Mouse (Mus musculus) hindbrain, embryonic 11.5 days (tissue): ENCODE results near the gene Usp2. TPM values are rescaled to one million over a fixed set of nuclear protein-coding genes. Genes with fewer than 3 reads are reported as not detected.

Experiments
- ATAC-seq: fragments of 200-750 bp; cut with Nextera tagmentation; 2 replicates; pipeline ENCODE4 v1.8.0; 2017; ENCODE audit warnings: mild to moderate bottlenecking, moderate TSS enrichment, moderate library complexity; ENCODE audit not compliant: low FRiP score
- DNase-seq: peaks from one replicate; pipeline ENCODE4 v3.0.0-alpha.2; 2015; ENCODE audit warnings: low spot score
- H3K27ac ChIP-seq: fragments of 300-500 bp; sonication (generic); 2 replicates; pipeline ENCODE4 v1.5.1; 2014; ENCODE audit warnings: mild to moderate bottlenecking, low read depth, low read length
- H3K27me3 ChIP-seq: fragments of 300-500 bp; sonication (generic); 2 replicates; pipeline ENCODE4 v1.6.1; 2014; ENCODE audit warnings: mild to moderate bottlenecking, low read length, moderate library complexity, mixed read lengths; ENCODE audit not compliant: control insufficient read depth, insufficient read depth
- H3K36me3 ChIP-seq: fragments of 300-500 bp; sonication (generic); 2 replicates; pipeline ENCODE4 v1.6.1; 2014; ENCODE audit warnings: mild to moderate bottlenecking, low read length, moderate library complexity, mixed read lengths; ENCODE audit not compliant: control insufficient read depth, insufficient read depth
- H3K4me1 ChIP-seq: fragments of 300-500 bp; sonication (generic); replicated peaks from 2 replicates; pipeline ENCODE4 v1.6.1; 2014; ENCODE audit warnings: low read length, mixed read lengths; ENCODE audit not compliant: control insufficient read depth, insufficient read depth
- H3K4me2 ChIP-seq: fragments of 300-500 bp; sonication (generic); replicated peaks from 2 replicates; pipeline ENCODE4 v1.6.1; 2014; ENCODE audit warnings: mild to moderate bottlenecking, low read depth, low read length
- H3K4me3 ChIP-seq: fragments of 300-500 bp; sonication (generic); 2 replicates; pipeline ENCODE4 v1.5.1; 2014; ENCODE audit warnings: low read depth, low read length
- H3K9ac ChIP-seq: fragments of 300-500 bp; sonication (generic); 2 replicates; pipeline ENCODE4 v1.6.1; 2014; ENCODE audit warnings: low read depth, low read length
- H3K9me3 ChIP-seq: fragments of 300-500 bp; sonication (generic); 2 replicates; pipeline ENCODE4 v1.6.1; 2016; ENCODE audit warnings: low read length; ENCODE audit not compliant: control insufficient read depth
- WGBS: fragments of 180-500 bp; shearing (Covaris S2); extraction: QIAGEN DNeasy Blood & Tissue Kit; methylation state at CpG from one replicate; pipeline ENCODE4 v1.1.7; 2014; 5-methylcytosine and 5-hydroxymethylcytosine counted together
- polyA plus RNA-seq: library from polyadenylated mRNA; unstranded; fragments of >200 nt; fragmentation: Nextera tagmentation; extraction: Ambion mirVana; gene quantifications from 2 replicates; pipeline ENCODE4 v1.2.1, GENCODE M21; 2014

The Usp2 gene
- polyA plus RNA-seq, 1 experiment from 2014 or later: 13.9 TPM

- Histone ChIP-seq H3K27ac (no peak overlapping the region), H3K9me3 (no peaks in the 10 kb centered on the region), H3K36me3 (no peaks in the 10 kb centered on the region), H3K4me1 (peaks cover 11% of the 10 kb centered on the region), H3K9ac (no peak overlapping the region), H3K27me3 (no peaks in the 10 kb centered on the region), H3K4me2 (no peak overlapping the region), H3K4me3 (no peak overlapping the region)
- ATAC-seq (no peak), DNase-seq (peak; percentile 78)
- WGBS: 12% methylated on average over 5 of the region's 5 CpGs
Observed at GRCm38 (mm10) chr9:44076764-44077120, 9.9 kb downstream of the Usp2 start.

- Histone ChIP-seq H3K4me2 (no peak overlapping the region), H3K9me3 (no peaks in the 10 kb centered on the region), H3K4me3 (no peak overlapping the region), H3K27me3 (no peaks in the 10 kb centered on the region), H3K27ac (no peak overlapping the region), H3K36me3 (no peaks in the 10 kb centered on the region), H3K9ac (no peak overlapping the region), H3K4me1 (peaks cover 6% of the 10 kb centered on the region)
- 85% methylated on average over 11 of the region's 11 CpGs for WGBS
- no peak for DNase-seq
- ATAC-seq: no peak
Observed at GRCm38 (mm10) chr9:44077266-44077910, 10.6 kb downstream of the Usp2 start.

- Histone ChIP-seq H3K9ac (no peak overlapping the region), H3K4me2 (no peak overlapping the region), H3K27ac (no peak overlapping the region), H3K4me3 (no peak overlapping the region), H3K36me3 (no peaks in the 10 kb centered on the region), H3K9me3 (no peaks in the 10 kb centered on the region), H3K4me1 (peaks cover 3% of the 10 kb centered on the region), H3K27me3 (0 out of 2 replicates have a peak, but pooled peaks cover 2% of the 10 kb centered on the region)
- ATAC-seq: no peak
- no peak for DNase-seq
- 83% methylated on average over 10 of the region's 10 CpGs for WGBS
Observed at GRCm38 (mm10) chr9:44078136-44078797, 11.4 kb downstream of the Usp2 start.

- no peak overlapping the region for H3K27ac ChIP-seq
- H3K4me2 ChIP-seq: no peak overlapping the region
- WGBS: 57% methylated on average over 14 of the region's 16 CpGs
- no peak overlapping the region for H3K4me3 ChIP-seq
- H3K9ac ChIP-seq: no peak overlapping the region
- H3K36me3 ChIP-seq: no peaks in the 10 kb centered on the region
- peaks cover 10% of the 10 kb centered on the region for H3K27me3 ChIP-seq
- H3K9me3 ChIP-seq: no peaks in the 10 kb centered on the region
- H3K4me1 ChIP-seq: 0 out of 2 replicates have a peak, but pooled peaks cover 2% of the 10 kb centered on the region
- DNase-seq (no peak), ATAC-seq (no peak)
Observed at GRCm38 (mm10) chr9:44078955-44079756, 12.3 kb downstream of the Usp2 start.

DNA sequence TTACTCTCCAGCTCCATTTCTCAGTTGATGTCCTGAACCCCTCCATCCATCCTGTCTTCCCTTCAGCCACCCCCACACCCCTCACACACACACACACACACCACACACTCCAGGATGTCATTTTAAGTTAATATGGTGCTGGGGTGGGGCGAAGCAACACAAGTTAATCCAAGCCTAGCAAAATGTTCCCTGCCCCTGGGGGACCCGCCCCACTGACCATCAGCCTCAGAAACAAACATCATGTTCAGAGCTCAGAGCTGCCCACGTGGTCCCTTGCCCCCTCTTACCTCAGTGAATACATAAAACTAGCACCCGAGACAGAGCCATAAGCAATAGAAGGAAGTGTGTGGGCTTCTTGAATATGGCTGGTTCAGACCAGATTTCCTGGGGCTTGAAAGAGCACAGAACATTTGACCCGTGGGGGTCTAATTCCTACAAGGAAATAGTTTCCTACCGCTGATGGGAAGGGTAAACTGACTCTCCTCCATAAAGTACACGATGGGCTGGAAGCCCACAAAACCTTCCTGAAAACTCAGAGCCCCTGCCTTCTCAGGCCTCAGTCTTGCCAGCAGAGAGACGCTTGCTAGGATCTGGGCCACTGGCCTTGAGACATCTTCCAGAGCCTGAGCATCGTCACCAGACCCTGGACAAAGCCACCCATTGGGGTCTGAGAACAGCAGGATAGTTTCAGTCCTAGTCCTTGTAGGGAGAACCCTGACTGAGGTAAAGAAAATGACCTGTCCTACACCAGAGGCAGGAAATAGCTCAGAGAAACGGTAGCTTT is 13.4 kb downstream of the Usp2 start:
- Histone ChIP-seq H3K36me3 (no peaks in the 10 kb centered on the region), H3K4me2 (no peak overlapping the region), H3K27me3 (peaks cover 10% of the 10 kb centered on the region), H3K27ac (no peak overlapping the region), H3K9ac (no peak overlapping the region), H3K9me3 (no peaks in the 10 kb centered on the region), H3K4me1 (peaks cover 3% of the 10 kb centered on the region; the same call in 1 of the 2 replicates), H3K4me3 (no peak overlapping the region)
- DNase-seq: no peak
- ATAC-seq: no peak
- WGBS: 73% methylated on average over 10 of the region's 10 CpGs

DNA sequence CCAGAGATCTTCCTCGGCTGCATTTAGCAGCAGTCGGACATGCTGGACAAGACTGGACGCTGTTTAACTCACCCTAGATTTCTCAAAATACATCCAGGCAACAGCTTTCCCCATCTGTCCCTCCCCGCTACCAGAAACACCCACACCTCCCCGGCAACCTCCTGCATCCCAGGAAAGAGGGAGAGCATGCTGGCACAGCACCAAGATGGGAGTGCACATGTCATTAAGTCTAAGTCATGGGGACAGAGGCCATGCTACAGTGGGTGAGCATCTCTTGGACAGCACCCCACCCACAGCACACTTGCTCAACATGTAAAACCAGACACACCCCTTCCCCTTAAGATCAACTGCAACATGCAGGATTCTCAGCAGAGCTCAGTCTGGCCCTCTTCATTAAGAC is 14.1 kb downstream of the Usp2 start:
- 86% methylated on average over 5 of the region's 5 CpGs for WGBS
- peaks cover 17% of the 10 kb centered on the region for H3K27me3 ChIP-seq
- H3K9ac ChIP-seq: no peak overlapping the region

GRCm38 (mm10) chr9:44081581-44081980 is 14.8 kb downstream of the Usp2 start:
- 81% methylated on average over 5 of the region's 5 CpGs for WGBS
- Histone ChIP-seq H3K36me3 (no peaks in the 10 kb centered on the region), H3K27me3 (peaks cover 23% of the 10 kb centered on the region), H3K27ac (no peak overlapping the region), H3K9ac (no peak overlapping the region), H3K9me3 (no peaks in the 10 kb centered on the region), H3K4me1 (peaks cover 5% of the 10 kb centered on the region; the same call in 1 of the 2 replicates), H3K4me3 (no peak overlapping the region), H3K4me2 (no peak overlapping the region)
- DNase-seq: no peak
- no peak for ATAC-seq

More for the DNA sequence above, 14.1 kb downstream of the Usp2 start:
- H3K4me3 ChIP-seq: no peak overlapping the region
- no peak for DNase-seq
- ATAC-seq: no peak
- peaks cover 7% of the 10 kb centered on the region; the same call in 1 of the 2 replicates for H3K4me1 ChIP-seq
- no peaks in the 10 kb centered on the region for H3K36me3 ChIP-seq
- H3K27ac ChIP-seq: no peak overlapping the region
- H3K4me2 ChIP-seq: no peak overlapping the region
- no peaks in the 10 kb centered on the region for H3K9me3 ChIP-seq

- WGBS: 93% methylated on average over 5 of the region's 5 CpGs
- H3K36me3 ChIP-seq: no peaks in the 10 kb centered on the region
- H3K4me1 ChIP-seq: peaks cover 5% of the 10 kb centered on the region; the same call in 1 of the 2 replicates
- H3K27me3 ChIP-seq: peaks cover 27% of the 10 kb centered on the region
- no peak overlapping the region for H3K4me3 ChIP-seq
- ATAC-seq (no peak), DNase-seq (no peak)
- H3K4me2 ChIP-seq: no peak overlapping the region
- H3K27ac ChIP-seq: no peak overlapping the region
- no peaks in the 10 kb centered on the region for H3K9me3 ChIP-seq
- no peak overlapping the region for H3K9ac ChIP-seq
Observed at GRCm38 (mm10) chr9:44082266-44082665, 15.4 kb downstream of the Usp2 start.
